Mouse (Mus musculus) adrenal gland, adult 18-20 months (tissue): ENCODE measurements around the gene Spata2l. TPM values are rescaled to one million over a fixed set of nuclear protein-coding genes. Genes with fewer than 3 reads are reported as not detected.
"Not testable (repeated sequence)": the region's sequence is repeated elsewhere in the genome, so short reads cannot be mapped to it uniquely, and the experiment has no call there.

Experiments used
- DNase-seq, 2 experiments: peaks; one replicate each; pipeline ENCODE4 v3.0.0; 2021 to 2022; ENCODE audit warnings: low spot score in 2 of 2
- long read RNA-seq, 2 experiments: library from polyadenylated mRNA; stranded (forward); transcript quantifications; one replicate each; pipeline ENCODE4 v2.0.0; 2021
- total RNA-seq, 2 experiments: library from RNA; stranded (reverse); gene quantifications; 1 replicate in 1 of 2; 2 replicates in 1 of 2; pipeline ENCODE4 v1.2.3; 2021

Spata2l gene
- total RNA-seq: 10 to 100 TPM; 10.5 to 14.2 TPM
- long read RNA-seq, experiment 1, partial matches to known transcripts: 0 of 13 reads
- long read RNA-seq, experiment 1, other reads (novel, unspliced or antisense): 5 of 13 reads
- long read RNA-seq, experiment 2, partial matches to known transcripts: 0 of 11 reads
- long read RNA-seq, experiment 2, other reads (novel, unspliced or antisense): 6 of 11 reads

- peak; percentile 87 for DNase-seq
Observed at GRCm38 (mm10) chr8:123235520-123236497, at the start of gene Spata2l. Spata2l (minus strand) TSS chr8:123236233.

DNA sequence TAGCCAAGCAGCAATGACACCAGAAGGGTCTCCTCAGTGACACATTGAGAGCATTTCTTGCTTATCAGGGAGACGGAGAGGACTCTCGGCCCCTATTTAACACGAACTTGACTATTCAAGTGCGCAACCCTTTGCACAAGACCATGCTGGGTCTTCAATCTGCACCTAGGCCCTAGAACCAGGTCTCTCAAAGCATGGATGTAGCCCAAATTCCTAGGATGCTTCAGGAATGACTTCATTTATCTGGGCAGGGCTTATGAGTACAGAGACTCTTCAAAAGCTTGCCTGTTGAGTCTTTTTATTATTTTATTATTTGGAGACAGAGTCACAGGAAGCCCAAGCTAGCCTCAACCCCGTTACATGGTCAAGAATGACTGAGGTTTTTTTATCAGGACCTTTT is 48.5 kb upstream of the Spata2l start:
- DNase-seq: no peak

GRCm38 (mm10) chr8:123283991-123284390 is 48.0 kb upstream of the Spata2l start:
- DNase-seq: no peak

DNA sequence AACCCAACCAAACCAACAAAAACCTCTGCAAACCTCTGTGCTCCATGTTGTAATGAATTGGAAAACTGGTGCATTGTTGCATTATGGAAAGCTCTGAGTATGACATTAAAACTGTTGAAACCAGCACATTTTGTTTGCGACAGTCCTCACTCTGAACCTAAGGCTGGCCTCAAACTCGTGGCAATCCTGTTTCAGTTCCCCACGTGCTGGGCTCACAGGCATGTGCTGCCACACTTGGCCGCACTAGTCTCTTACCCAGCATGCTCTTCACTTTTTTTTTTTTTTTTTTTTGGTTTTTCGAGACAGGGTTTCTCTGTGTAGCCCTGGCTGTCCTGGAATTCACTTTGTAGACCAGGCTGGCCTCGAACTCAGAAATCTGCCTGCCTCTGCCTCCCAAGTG is 47.0 kb upstream of the Spata2l start:
- not testable (repeated sequence) for DNase-seq

DNA sequence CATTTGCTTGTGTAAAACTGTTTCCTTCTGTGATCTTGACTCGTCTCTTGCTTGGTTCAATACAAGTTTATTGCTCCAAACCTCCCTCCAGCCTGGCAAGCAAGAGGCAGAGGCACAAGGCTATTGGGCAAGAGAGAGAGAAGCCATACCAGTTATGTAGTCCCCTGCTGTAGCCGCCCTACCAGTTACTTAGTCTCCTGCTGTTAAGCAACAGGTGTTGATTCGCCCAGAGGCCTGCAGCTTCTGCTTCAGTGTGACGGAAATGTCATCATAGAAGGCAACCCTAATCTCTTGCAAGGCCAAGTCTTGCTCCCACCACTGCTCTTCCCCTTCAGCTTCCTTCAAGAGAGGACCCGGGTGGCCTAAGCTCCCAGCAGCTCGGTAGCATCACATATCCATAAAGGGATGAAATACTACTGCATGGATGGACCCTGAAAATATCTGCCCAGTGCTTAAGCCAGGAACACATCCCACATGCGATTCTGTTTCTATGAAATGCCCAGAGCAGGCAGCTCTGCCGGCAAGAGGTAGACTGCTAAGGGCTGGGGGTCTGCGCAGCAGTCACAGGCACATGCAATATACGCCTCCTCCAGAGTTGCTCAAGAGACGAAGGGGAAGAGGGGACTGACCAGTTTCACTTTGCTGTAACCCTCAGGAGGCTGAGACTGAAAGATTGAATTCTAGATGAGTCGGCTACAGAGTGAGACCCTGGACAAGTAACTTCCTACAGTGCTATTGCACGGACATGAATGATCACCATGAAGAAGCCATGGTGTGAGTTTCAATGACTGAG is 44.5 kb upstream of the Spata2l start:
- no peak for DNase-seq

- no peak for DNase-seq
Observed at GRCm38 (mm10) chr8:123279828-123280227, 43.8 kb upstream of the Spata2l start.

- DNase-seq: no peak
Observed at GRCm38 (mm10) chr8:123278445-123278844, 42.4 kb upstream of the Spata2l start.

GRCm38 (mm10) chr8:123275096-123275495 is 39.1 kb upstream of the Spata2l start:
- DNase-seq: no peak

DNA sequence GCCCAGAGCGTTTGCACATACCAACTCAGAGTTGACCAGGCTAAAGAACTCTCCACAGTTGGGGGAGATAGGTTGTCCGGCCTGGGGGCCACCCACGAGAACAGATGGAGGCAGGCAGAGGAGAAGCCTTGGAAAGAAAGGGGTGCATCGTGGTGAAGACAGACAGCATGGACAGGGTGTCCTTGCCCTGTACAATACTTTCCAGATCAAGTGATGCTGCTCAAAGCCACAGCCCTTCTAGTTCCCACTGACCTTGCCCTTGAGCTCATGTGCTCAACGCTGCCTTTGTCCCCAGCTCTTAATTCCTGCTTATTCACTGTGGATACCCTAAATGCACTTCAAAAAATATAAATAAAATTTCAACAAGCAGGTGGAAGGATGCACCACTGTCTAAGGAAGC is 38.4 kb upstream of the Spata2l start:
- no peak for DNase-seq

- DNase-seq: no peak
Observed at GRCm38 (mm10) chr8:123271901-123272300, 35.9 kb upstream of the Spata2l start.

DNA sequence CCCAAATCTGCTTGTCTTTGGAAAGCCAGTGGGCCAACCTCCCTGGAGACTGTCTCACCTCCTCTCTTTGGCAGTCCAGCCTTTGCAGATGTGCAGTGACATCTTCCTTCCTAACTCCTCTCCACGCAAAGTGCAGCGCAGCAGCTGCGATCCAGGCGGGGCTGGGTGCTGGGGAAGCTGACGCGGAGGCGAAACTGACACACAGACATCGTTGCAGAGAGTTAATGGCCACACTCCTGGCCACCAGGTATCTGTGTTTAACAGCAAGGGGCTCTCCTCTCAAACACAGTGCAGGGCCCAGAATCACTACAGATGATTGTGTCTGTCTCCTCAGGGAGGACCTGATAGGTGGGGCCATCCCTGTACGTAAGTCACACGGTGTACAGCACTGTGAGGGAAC is 35.1 kb upstream of the Spata2l start:
- DNase-seq: no peak

DNA sequence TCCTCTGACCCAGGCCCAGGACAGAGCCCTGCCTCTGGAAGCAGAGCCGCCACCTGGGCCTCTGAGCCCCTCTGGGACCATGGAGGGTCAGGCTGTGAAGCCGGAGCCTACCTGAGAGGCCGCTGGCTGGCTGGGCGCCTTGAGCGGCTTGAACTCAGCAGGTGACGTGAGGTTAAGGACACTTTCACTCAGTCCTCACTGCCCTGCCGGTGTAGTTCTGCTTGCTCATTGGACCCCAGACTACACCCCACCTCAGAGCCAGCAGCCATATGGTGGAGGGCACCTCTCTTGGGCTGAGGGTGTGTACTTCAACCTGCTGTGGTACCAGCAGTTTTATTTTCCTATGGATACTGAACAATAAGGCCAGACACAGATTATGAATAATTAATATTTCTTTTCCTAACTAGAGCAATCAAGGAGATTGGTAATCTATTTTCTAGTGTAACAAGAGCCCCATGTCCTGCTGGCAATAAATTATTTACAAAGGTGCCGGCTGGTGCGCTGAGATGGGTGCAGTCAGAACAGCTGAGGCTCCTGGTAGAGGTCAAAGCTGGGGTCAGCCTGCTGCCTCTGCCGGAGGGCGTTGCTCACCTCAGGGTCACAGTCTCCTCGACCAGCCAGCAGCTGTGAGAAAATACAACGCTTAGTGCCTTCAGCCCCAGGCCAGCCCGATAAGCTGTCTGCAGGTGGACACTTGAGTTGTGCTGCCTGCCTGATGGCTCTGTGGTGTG is 32.1 kb upstream of the Spata2l start:
- no peak for DNase-seq

- not testable (repeated sequence) for DNase-seq
Observed at GRCm38 (mm10) chr8:123257593-123257992, 21.6 kb upstream of the Spata2l start.

DNA sequence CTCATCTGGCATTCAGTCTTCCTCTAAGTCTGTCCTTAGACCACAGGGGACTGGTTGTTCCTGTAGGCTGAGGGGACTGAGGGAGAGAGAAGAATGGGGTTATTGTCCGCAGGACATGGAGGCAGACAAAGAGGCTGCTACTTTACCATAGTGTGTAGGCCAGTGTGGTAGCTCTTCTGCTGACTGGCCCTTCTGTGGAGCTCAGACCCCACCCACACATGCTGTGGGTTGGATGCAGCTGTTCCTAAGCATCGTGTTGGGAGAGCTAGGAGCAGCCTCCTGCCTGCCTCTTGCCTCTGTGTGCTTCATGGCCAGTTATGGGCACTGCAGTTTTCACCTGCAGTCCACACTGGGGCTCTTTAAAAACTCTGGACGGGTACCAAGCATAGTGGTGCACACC is 21.1 kb upstream of the Spata2l start:
- DNase-seq: no peak

GRCm38 (mm10) chr8:123255170-123255569 is 19.1 kb upstream of the Spata2l start:
- DNase-seq: no peak

GRCm38 (mm10) chr8:123254099-123254885 is 18.3 kb upstream of the Spata2l start, which contains the start of the genes Zfp276 and Vps9d1:
Zfp276 (plus strand) TSS chr8:123254195.
Vps9d1 (minus strand) TSS chr8:123254348.
- peak; percentile 86 to 91 for DNase-seq

DNA sequence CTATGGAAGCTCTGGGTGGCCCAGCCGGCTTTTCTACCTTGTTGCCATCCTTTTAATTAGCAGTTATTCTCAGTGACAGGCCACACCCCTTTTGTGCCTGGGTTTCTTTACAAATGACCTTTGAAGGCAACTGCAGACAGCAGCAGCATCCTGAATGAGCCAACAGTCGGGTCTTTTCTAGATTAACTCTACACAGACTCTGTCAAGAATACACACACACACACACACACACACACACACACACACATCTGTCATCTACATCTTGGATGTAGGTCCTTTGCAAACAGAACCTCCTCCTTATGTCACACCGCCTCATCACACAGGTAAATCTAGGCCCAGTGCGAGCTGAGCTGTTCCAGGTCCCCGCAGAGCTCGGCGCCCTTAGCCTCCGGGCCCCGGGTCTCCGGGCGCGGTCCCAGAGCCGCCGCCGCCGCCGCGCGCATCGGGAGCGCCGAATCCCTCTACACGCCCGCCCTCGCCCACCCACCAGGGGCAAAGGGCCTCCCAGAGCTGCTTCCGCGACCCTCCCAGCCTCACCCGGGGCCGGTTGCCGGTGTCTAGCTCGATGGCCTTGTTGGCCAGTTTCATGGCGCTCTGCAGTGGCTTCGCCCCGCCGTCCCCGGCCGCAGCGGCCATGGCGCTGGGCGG is 17.5 kb upstream of the Spata2l start:
- DNase-seq: no peak

GRCm38 (mm10) chr8:123252925-123253324 is 16.9 kb upstream of the Spata2l start:
- DNase-seq: no peak

DNA sequence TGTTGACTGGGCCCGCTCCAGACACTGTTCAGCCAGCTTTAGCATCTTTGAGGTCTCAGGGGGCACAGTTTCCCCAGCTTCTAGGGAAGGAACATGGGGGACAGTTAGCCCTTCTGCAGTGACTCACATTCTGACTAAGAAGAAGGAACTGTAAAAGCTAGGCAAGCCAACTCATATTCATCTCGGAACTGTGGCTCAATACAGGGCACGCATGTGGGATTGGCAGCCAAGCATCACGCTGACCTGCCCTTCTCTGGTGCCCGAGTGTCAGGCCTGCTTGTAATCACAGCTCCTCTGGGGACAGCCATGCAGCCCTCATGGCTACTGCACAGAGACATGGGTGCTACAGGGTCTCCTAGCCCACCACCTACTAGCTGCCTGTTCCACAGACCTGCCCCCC is 14.9 kb upstream of the Spata2l start:
- DNase-seq: no peak
